Mouse (Mus musculus): ENCODE data around the gene Ccdc124. TPM values are rescaled to one million over a fixed set of nuclear protein-coding genes. Genes with fewer than 3 reads are reported as not detected.
A peak's percentile ranks its signal among the peaks of the same experiment; 100 is the strongest.

The Ccdc124 gene
- polyA plus RNA-seq, 1 experiment: 48.0 TPM

- 46% methylated on average over 2 of the region's 2 CpGs for WGBS
- H3K4me1 ChIP-seq (ENCODE audit: control insufficient read depth, insufficient read depth, low read length): 0 out of 2 replicates have a peak, but pooled peaks cover 2% of the 10 kb centered on the region
- TF ChIP-seq CTCF (IDR thresholded peaks at IDR 0.05; ENCODE audit: insufficient read depth, low read length) (no peak), POLR2A (IDR thresholded peaks at IDR 0.05; ENCODE audit: borderline replicate concordance, extremely low read depth, low read depth, low read length) (no peak)
- no peak for DNase-seq
- no peak overlapping the region for H3K4me3 ChIP-seq (replicated peaks; ENCODE audit: extremely low read depth, low read depth, low read length)
These were observed 4.4 kb upstream of the Ccdc124 start for GRCm38 (mm10) chr8:70878178-70878577.

DNA sequence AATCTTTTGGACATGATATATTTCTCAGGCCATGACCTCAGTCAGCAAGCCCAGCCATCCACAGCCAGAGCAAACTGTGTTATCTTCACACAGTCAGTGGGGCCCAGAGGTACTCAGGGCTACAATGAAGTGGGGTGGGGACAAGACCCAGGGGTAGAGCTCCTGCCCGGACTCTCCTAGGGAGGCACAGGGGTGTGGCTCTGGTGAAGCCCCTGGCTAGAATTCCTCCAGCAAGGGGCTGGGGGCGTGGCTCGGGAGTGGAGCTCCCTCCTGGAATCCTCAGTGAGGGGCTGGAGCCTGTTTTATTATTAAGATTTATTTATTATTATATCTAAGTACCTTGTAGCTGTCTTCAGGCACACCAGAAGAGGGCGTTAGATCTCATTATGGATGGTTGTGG is 2.6 kb upstream of the Ccdc124 start:
- H3K4me3 ChIP-seq (replicated peaks; ENCODE audit: extremely low read depth, low read depth, low read length): no peak overlapping the region
- H3K4me1 ChIP-seq (ENCODE audit: control insufficient read depth, insufficient read depth, low read length): 0 out of 2 replicates have a peak, but pooled peaks cover 2% of the 10 kb centered on the region
- TF ChIP-seq POLR2A (IDR thresholded peaks at IDR 0.05; ENCODE audit: borderline replicate concordance, extremely low read depth, low read depth, low read length) (no peak), CTCF (IDR thresholded peaks at IDR 0.05; ENCODE audit: insufficient read depth, low read length) (no peak)
- 42% methylated on average over 4 of the region's 4 CpGs for WGBS
- DNase-seq: no peak

DNA sequence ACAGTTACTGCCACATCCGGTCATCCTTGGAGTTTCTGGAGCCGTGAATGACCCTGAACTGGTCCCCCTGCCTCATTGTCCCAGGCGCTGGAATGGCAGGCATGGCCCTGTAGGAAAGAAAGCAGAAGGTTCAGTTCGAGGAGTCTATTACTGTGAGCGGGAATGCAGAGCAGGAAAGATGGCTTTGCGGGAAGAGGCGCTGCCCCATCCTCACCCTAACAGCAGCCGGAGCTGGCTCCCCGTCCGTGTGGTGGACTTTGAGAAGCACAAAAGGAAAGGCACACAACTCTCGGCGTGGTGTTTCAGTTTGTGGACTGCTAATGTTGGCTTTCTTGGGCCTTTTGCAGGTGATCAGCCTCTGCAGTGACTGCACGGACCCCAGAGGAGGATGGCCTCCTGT is 706 bp upstream of the Ccdc124 start:
- TF ChIP-seq CTCF (IDR thresholded peaks at IDR 0.05; ENCODE audit: insufficient read depth, low read length) (no peak), POLR2A (IDR thresholded peaks at IDR 0.05; ENCODE audit: borderline replicate concordance, extremely low read depth, low read depth, low read length) (no peak)
- Histone ChIP-seq H3K4me1 (ENCODE audit: control insufficient read depth, insufficient read depth, low read length) (0 out of 2 replicates have a peak, but pooled peaks cover 2% of the 10 kb centered on the region), H3K4me3 (replicated peaks; ENCODE audit: extremely low read depth, low read depth, low read length) (no peak overlapping the region)
- no peak for DNase-seq
- WGBS: 92% methylated on average over 13 of the region's 13 CpGs

- under 1% methylated on average over 31 of the region's 31 CpGs for WGBS
- Histone ChIP-seq H3K4me1 (ENCODE audit: control insufficient read depth, insufficient read depth, low read length) (0 out of 2 replicates have a peak, but pooled peaks cover 4% of the 10 kb centered on the region), H3K4me3 (replicated peaks; ENCODE audit: extremely low read depth, low read depth, low read length) (peak overlapping the region; percentile 71)
- TF ChIP-seq CTCF (IDR thresholded peaks at IDR 0.05; ENCODE audit: insufficient read depth, low read length) (no peak), POLR2A (IDR thresholded peaks at IDR 0.05; ENCODE audit: borderline replicate concordance, extremely low read depth, low read depth, low read length) (no peak)
- no peak for DNase-seq
These were observed 932 bp downstream of the Ccdc124 start for GRCm38 (mm10) chr8:70872643-70873363.

- 80% methylated on average over 5 of the region's 5 CpGs for WGBS
- 0 out of 2 replicates have a peak, but pooled peaks cover 4% of the 10 kb centered on the region for H3K4me1 ChIP-seq (ENCODE audit: control insufficient read depth, insufficient read depth, low read length)
- H3K4me3 ChIP-seq (replicated peaks; ENCODE audit: extremely low read depth, low read depth, low read length): no peak overlapping the region
- TF ChIP-seq CTCF (IDR thresholded peaks at IDR 0.05; ENCODE audit: insufficient read depth, low read length) (no peak), POLR2A (IDR thresholded peaks at IDR 0.05; ENCODE audit: borderline replicate concordance, extremely low read depth, low read depth, low read length) (no peak)
- DNase-seq: no peak
These were observed 2.4 kb downstream of the Ccdc124 start for GRCm38 (mm10) chr8:70871195-70871807.

DNA sequence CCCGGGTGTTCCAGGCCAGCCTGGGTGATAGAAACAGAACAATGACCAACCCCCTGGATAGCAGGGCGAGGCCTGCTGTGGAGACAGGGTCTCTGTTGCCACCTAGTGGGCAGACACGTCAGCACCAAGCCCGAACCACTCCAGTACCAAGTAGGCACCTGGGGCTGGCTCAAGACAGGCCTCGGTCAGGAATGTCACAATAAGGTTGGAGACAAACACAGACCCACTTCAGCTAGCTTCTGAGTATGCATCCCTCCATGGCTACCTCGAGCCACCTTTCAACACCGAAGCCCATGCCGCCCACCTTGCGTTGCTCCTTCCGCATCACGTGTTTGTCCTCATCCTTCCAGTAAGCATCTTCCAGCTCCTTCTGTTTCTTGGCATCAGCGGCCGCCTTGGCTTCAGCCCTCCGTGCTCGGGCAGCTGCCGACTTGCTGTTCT is 4.1 kb downstream of the Ccdc124 start:
- Histone ChIP-seq H3K4me1 (ENCODE audit: control insufficient read depth, insufficient read depth, low read length) (peaks cover 12% of the 10 kb centered on the region), H3K4me3 (replicated peaks; ENCODE audit: extremely low read depth, low read depth, low read length) (no peak overlapping the region)
- 44% methylated on average over 16 of the region's 16 CpGs for WGBS
- no peak for TF ChIP-seq POLR2A (IDR thresholded peaks at IDR 0.05; ENCODE audit: borderline replicate concordance, extremely low read depth, low read depth, low read length)
- TF ChIP-seq CTCF (IDR thresholded peaks at IDR 0.05; ENCODE audit: insufficient read depth, low read length): peak; percentile 97
- peak; percentile 74 for DNase-seq

DNA sequence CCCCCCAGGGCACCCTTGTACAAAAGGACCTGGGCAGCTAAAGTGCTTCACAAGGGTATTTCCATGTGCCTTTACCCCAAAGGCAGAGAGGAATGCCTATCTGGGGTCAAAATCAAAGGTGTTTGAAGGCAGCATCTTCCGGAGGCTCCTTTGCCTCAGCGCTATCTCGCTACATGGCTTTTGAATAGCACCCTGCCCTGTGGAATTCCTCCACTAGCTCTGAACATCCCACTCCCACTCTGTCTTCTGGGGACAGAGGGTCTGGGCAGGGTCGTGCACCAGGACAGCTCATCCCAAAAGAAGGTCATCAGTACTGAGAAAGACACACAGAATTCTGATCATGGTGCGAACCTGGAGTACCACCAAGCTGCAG is 4.5 kb downstream of the Ccdc124 start:
- peaks cover 14% of the 10 kb centered on the region for H3K4me1 ChIP-seq (ENCODE audit: control insufficient read depth, insufficient read depth, low read length)
- WGBS: 46% methylated on average over 5 of the region's 5 CpGs
- DNase-seq: no peak
- TF ChIP-seq POLR2A (IDR thresholded peaks at IDR 0.05; ENCODE audit: borderline replicate concordance, extremely low read depth, low read depth, low read length): no peak
- no peak for TF ChIP-seq CTCF (IDR thresholded peaks at IDR 0.05; ENCODE audit: insufficient read depth, low read length)
- H3K4me3 ChIP-seq (replicated peaks; ENCODE audit: extremely low read depth, low read depth, low read length): no peak overlapping the region

- 42% methylated on average over 40 of the region's 40 CpGs for WGBS
- no peak for TF ChIP-seq POLR2A (IDR thresholded peaks at IDR 0.05; ENCODE audit: borderline replicate concordance, extremely low read depth, low read depth, low read length)
- TF ChIP-seq CTCF (IDR thresholded peaks at IDR 0.05; ENCODE audit: insufficient read depth, low read length): no peak
- Histone ChIP-seq H3K4me3 (replicated peaks; ENCODE audit: extremely low read depth, low read depth, low read length) (no peak overlapping the region), H3K4me1 (ENCODE audit: control insufficient read depth, insufficient read depth, low read length) (peaks cover 14% of the 10 kb centered on the region)
- DNase-seq: peak; percentile 46
These were observed 5.1 kb downstream of the Ccdc124 start for GRCm38 (mm10) chr8:70868559-70869198.

- 86% methylated on average over 7 of the region's 7 CpGs for WGBS
- DNase-seq: no peak
- Histone ChIP-seq H3K4me1 (ENCODE audit: control insufficient read depth, insufficient read depth, low read length) (peaks cover 18% of the 10 kb centered on the region), H3K4me3 (replicated peaks; ENCODE audit: extremely low read depth, low read depth, low read length) (no peak overlapping the region)
- no peak for TF ChIP-seq CTCF (IDR thresholded peaks at IDR 0.05; ENCODE audit: insufficient read depth, low read length)
- TF ChIP-seq POLR2A (IDR thresholded peaks at IDR 0.05; ENCODE audit: borderline replicate concordance, extremely low read depth, low read depth, low read length): no peak
These were observed 7.2 kb downstream of the Ccdc124 start for GRCm38 (mm10) chr8:70866566-70866965.

Measured in lung, adult 2 months (tissue).